Comparison of ENCODE assay signal across 9 mouse cellular contexts in genomic region chr10:39173077-39173476, GRCm38 (mm10). TPM values are rescaled to one million over a fixed set of nuclear protein-coding genes. Genes with fewer than 3 reads are reported as not detected.
DNase-seq lines count a peak whose midpoint lies in the region; ATAC-seq lines count a peak whose summit lies in the region.
"Had no signal": no experiment of that assay in that cellular context is flagged by ENCODE, and none has a peak within 500 bp of the region (broad histone marks: within the 10 kb centered on the region; RNA-seq: fewer than 3 reads in every experiment).

No protein-coding gene starts in this region.

- peak; percentile 56 to 57 for DNase-seq in cerebellum, postnatal 10 days
- DNase-seq in cerebellum, adult 8-10 months = no peak
- peak; percentile 47 to 54 for DNase-seq in heart, postnatal 36 days
- DNase-seq in limb, embryonic 11.5 days (ENCODE audit: low spot score) = peak; percentile 36
- DNase-seq in adipocyte (ENCODE audit: low spot score) = no peak

- intact Hi-C loops in heart, postnatal 36 days (cut with DNase I) = loop anchor here (5.0 kb wide), 3 partner anchors 194 to 559 kb away; partner anchors contain the start of genes Fyn and Rev3l

- H3K4me1 ChIP-seq in embryonic facial prominence, embryonic 15.5 days = peaks cover 38% of the 10 kb centered on the region
- peaks cover 12% of the 10 kb centered on the region for H3K4me1 ChIP-seq in limb, embryonic 11.5 days (ENCODE audit: control insufficient read depth, insufficient read depth, low read length)
- peaks cover 29% of the 10 kb centered on the region for H3K4me1 ChIP-seq in midbrain, embryonic 15.5 days

- no peak overlapping the region for H3K9ac ChIP-seq in embryonic facial prominence, embryonic 15.5 days
- H3K9ac ChIP-seq in limb, embryonic 11.5 days (ENCODE audit: low read length) = no peak overlapping the region
- H3K9ac ChIP-seq in midbrain, embryonic 15.5 days = no peak overlapping the region

- WGBS in embryonic facial prominence, embryonic 15.5 days = 25% methylated on average over 13 of the region's 13 CpGs
- WGBS in limb, embryonic 11.5 days = 54% methylated on average over 13 of the region's 13 CpGs
- WGBS in midbrain, embryonic 15.5 days = 37% methylated on average over 13 of the region's 13 CpGs

- no peaks in the 10 kb centered on the region for H3K9me3 ChIP-seq in embryonic facial prominence, embryonic 15.5 days (replicated peaks)
- H3K9me3 ChIP-seq in limb, embryonic 11.5 days (ENCODE audit: control insufficient read depth, low read length) = no peaks in the 10 kb centered on the region
- H3K9me3 ChIP-seq in midbrain, embryonic 15.5 days = no peaks in the 10 kb centered on the region

- H3K36me3 ChIP-seq in embryonic facial prominence, embryonic 15.5 days = no peaks in the 10 kb centered on the region
- no peaks in the 10 kb centered on the region for H3K36me3 ChIP-seq in limb, embryonic 11.5 days (ENCODE audit: control insufficient read depth, insufficient read depth, low read length)
- no peaks in the 10 kb centered on the region for H3K36me3 ChIP-seq in midbrain, embryonic 15.5 days (replicated peaks)

- no peak overlapping the region; the same call in 1 of the 2 replicates for H3K4me3 ChIP-seq in embryonic facial prominence, embryonic 15.5 days (replicated peaks)
- H3K4me3 ChIP-seq in limb, embryonic 11.5 days (ENCODE audit: low read depth, low read length) = no peak overlapping the region
- no peak overlapping the region for H3K4me3 ChIP-seq in midbrain, embryonic 15.5 days
- H3K4me3 ChIP-seq: megakaryocyte, embryonic 14.5 days had no signal

- no peaks in the 10 kb centered on the region for H3K27me3 ChIP-seq in embryonic facial prominence, embryonic 15.5 days
- H3K27me3 ChIP-seq in limb, embryonic 11.5 days (ENCODE audit: control insufficient read depth, insufficient read depth, low read length) = no peaks in the 10 kb centered on the region
- no peaks in the 10 kb centered on the region for H3K27me3 ChIP-seq in midbrain, embryonic 15.5 days (replicated peaks)

- peak overlapping the region; percentile 92 for H3K27ac ChIP-seq in embryonic facial prominence, embryonic 15.5 days (replicated peaks)
- H3K27ac ChIP-seq in limb, embryonic 11.5 days (replicated peaks; ENCODE audit: low read depth, low read length) = no peak overlapping the region; the same call in 1 of the 2 replicates
- H3K27ac ChIP-seq in midbrain, embryonic 15.5 days = peak overlapping the region; percentile 97

- peak overlapping the region; percentile 39 for H3K4me2 ChIP-seq in embryonic facial prominence, embryonic 15.5 days (replicated peaks)
- no peak overlapping the region for H3K4me2 ChIP-seq in limb, embryonic 11.5 days (ENCODE audit: low read depth, severe bottlenecking)
- peak overlapping the region; percentile 72 for H3K4me2 ChIP-seq in midbrain, embryonic 15.5 days

- no peak for ATAC-seq in embryonic facial prominence, embryonic 15.5 days (ENCODE audit: insufficient number of reproducible peaks, low FRiP score, low TSS enrichment, low read depth)
- ATAC-seq in limb, embryonic 11.5 days (ENCODE audit: insufficient number of reproducible peaks, low FRiP score, low TSS enrichment, low read depth) = no peak
- ATAC-seq in midbrain, embryonic 15.5 days (replicated peaks) = no peak
- no peak for ATAC-seq in frontal cortex, adult (ENCODE audit: low TSS enrichment)

RNA-seq across cellular contexts. Expression of gene Ccn6, which starts 9.5 kb away (rescaled TPM):
- 0.61 and 0.62 TPM in 2 replicates for polyA plus RNA-seq in embryonic facial prominence, embryonic 15.5 days (2015; fragmentation: Nextera tagmentation; extraction: Ambion mirVana)
- not detected for total RNA-seq in heart, postnatal 36 days (2021)
- 0.41 and 0.48 TPM in 2 replicates for polyA plus RNA-seq in limb, embryonic 11.5 days (2014; fragmentation: Nextera tagmentation; extraction: Ambion mirVana)
- polyA plus RNA-seq in midbrain, embryonic 15.5 days (2015; fragmentation: Nextera tagmentation; extraction: Ambion mirVana) = 0.31 and 0.36 TPM in 2 replicates

RNA-seq across cellular contexts. Expression of gene Tube1, which starts 39.3 kb away (rescaled TPM):
- 14.3 and 15.6 TPM in 2 replicates for polyA plus RNA-seq in embryonic facial prominence, embryonic 15.5 days (2015; fragmentation: Nextera tagmentation; extraction: Ambion mirVana)
- total RNA-seq in heart, postnatal 36 days (2021) = 1 to 10 TPM; 1.0 to 1.2 TPM
- 26.7 and 27.0 TPM in 2 replicates for polyA plus RNA-seq in limb, embryonic 11.5 days (2014; fragmentation: Nextera tagmentation; extraction: Ambion mirVana)
- polyA plus RNA-seq in midbrain, embryonic 15.5 days (2015; fragmentation: Nextera tagmentation; extraction: Ambion mirVana) = 9.2 TPM in 2 replicates

RNA-seq across cellular contexts. Expression of gene Fam229b, which starts 39.4 kb away (rescaled TPM):
- polyA plus RNA-seq in embryonic facial prominence, embryonic 15.5 days (2015; fragmentation: Nextera tagmentation; extraction: Ambion mirVana) = 14.4 and 15.3 TPM in 2 replicates
- 1 to 10 TPM; 5.4 to 6.7 TPM for total RNA-seq in heart, postnatal 36 days (2021)
- polyA plus RNA-seq in limb, embryonic 11.5 days (2014; fragmentation: Nextera tagmentation; extraction: Ambion mirVana) = 9.8 and 10.6 TPM in 2 replicates
- 31.4 and 34.3 TPM in 2 replicates for polyA plus RNA-seq in midbrain, embryonic 15.5 days (2015; fragmentation: Nextera tagmentation; extraction: Ambion mirVana)

Comparison
In these comparisons a context has a peak if more than half of its experiments do, and no peak if none do; other contexts are left out.
1. DNase-seq: peak in cerebellum, postnatal 10 days (2 of 2), heart, postnatal 36 days (2 of 2) and limb, embryonic 11.5 days (single experiment); none in cerebellum, adult 8-10 months (single experiment) and adipocyte (single experiment).